Mouse (Mus musculus) lung, postnatal 0 days (tissue): Measurements from ENCODE around the gene Mlf1. TPM values are rescaled to one million over a fixed set of nuclear protein-coding genes. Genes with fewer than 3 reads are reported as not detected.
A peak's percentile ranks its signal among the peaks of the same experiment; 100 is the strongest.

Experiments
- ATAC-seq: fragments of 200-750 bp; cut with Nextera tagmentation; 2 replicates; pipeline ENCODE4 v1.8.0; 2017; ENCODE audit warnings: moderate library complexity
- DNase-seq: peaks from one replicate; pipeline ENCODE4 v3.0.0-alpha.2; 2016; ENCODE audit warnings: low spot score
- H3K27ac ChIP-seq: fragments of 300-500 bp; sonication (generic); 2 replicates; pipeline ENCODE4 v1.5.1; 2014; ENCODE audit warnings: antibody characterized with exemption, mild to moderate bottlenecking, low read length, mixed read lengths
- H3K27me3 ChIP-seq: fragments of 300-500 bp; sonication (generic); replicated peaks from 2 replicates; pipeline ENCODE4 v1.6.1; 2014; ENCODE audit warnings: low read length, mixed read lengths; ENCODE audit not compliant: insufficient read depth
- H3K36me3 ChIP-seq: fragments of 300-500 bp; sonication (generic); 2 replicates; pipeline ENCODE4 v1.6.1; 2014; ENCODE audit warnings: low read length, mixed read lengths; ENCODE audit not compliant: insufficient read depth
- H3K4me1 ChIP-seq: fragments of 300-500 bp; sonication (generic); 2 replicates; pipeline ENCODE4 v1.6.1; 2014; ENCODE audit warnings: antibody characterized with exemption, low read depth, low read length, mixed read lengths; ENCODE audit not compliant: insufficient read depth
- H3K4me2 ChIP-seq: fragments of 300-500 bp; sonication (generic); replicated peaks from 2 replicates; pipeline ENCODE4 v1.6.1; 2014; ENCODE audit warnings: low read depth, mild to moderate bottlenecking, low read length, moderate library complexity, mixed read lengths
- H3K4me3 ChIP-seq: fragments of 300-500 bp; sonication (generic); 2 replicates; pipeline ENCODE4 v1.5.1; 2014; ENCODE audit warnings: low read depth, low read length
- H3K9ac ChIP-seq: fragments of 300-500 bp; sonication (generic); replicated peaks from 2 replicates; pipeline ENCODE4 v1.6.1; 2014; ENCODE audit warnings: low read depth, mild to moderate bottlenecking
- H3K9me3 ChIP-seq: fragments of 300-500 bp; sonication (generic); 2 replicates; pipeline ENCODE4 v1.6.1; 2016; ENCODE audit warnings: low read length, mixed read lengths
- CTCF ChIP-seq: IDR thresholded peaks from 2 replicates; pipeline ENCODE4 v1.5.1; 2016; ENCODE audit warnings: antibody characterized with exemption, mild to moderate bottlenecking
- EP300 ChIP-seq: IDR thresholded peaks from 2 replicates; pipeline ENCODE4 v1.6.1; 2016; ENCODE audit warnings: antibody characterized with exemption, mild to moderate bottlenecking, control low read depth
- WGBS: fragments of 180-500 bp; shearing (Covaris S2); extraction: QIAGEN DNeasy Blood & Tissue Kit; methylation state at CpG from one replicate; pipeline ENCODE4 v1.1.7; 2014; 5-methylcytosine and 5-hydroxymethylcytosine counted together
- polyA plus RNA-seq: library from polyadenylated mRNA; unstranded; fragments of >200 nt; fragmentation: Nextera tagmentation; extraction: Ambion mirVana; gene quantifications from 2 replicates; pipeline ENCODE4 v1.2.1, GENCODE M21; 2015

Gene Mlf1
- polyA plus RNA-seq, 1 experiment from 2014 or later = 39.8 TPM

DNA sequence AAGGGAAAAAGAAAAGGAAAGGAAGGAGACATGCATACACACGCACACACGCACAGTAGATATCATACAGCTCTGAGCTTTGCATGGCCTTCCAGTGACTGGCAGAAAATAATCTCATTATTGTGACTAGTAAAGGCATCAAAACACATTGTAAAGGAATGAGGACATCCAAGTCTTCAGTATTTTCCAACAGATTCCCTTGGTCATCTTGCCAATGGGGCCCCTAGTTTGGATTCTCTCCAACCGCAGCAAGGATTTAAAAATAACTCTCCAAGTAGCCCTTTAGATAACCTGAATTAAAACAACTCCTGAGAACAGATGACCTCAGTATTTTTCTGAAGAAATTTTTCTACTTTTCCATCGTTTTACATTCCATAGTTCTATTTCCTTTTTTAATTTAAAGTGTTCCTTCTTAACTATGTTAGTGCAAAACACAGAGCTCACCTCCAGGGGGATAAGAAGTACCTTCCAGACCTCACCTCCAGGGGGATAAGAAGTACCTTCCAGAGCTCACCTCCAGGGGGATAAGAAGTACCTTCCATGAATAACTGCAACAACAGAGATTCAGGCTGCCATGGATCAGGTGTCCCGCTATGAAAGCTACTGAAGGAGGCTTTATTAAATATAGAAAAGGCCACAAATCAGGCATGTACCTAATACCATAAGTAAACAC, 4.4 kb upstream of the Mlf1 start:
- ATAC-seq (no peak), DNase-seq (no peak)
- H3K27ac ChIP-seq = no peak overlapping the region
- no peaks in the 10 kb centered on the region for H3K4me1 ChIP-seq
- no peak overlapping the region for H3K9ac ChIP-seq
- WGBS = 70% methylated on average over 5 of the region's 5 CpGs
- no peak overlapping the region for H3K4me2 ChIP-seq
- no peaks in the 10 kb centered on the region for H3K9me3 ChIP-seq
- no peaks in the 10 kb centered on the region for H3K36me3 ChIP-seq
- no peaks in the 10 kb centered on the region for H3K27me3 ChIP-seq
- TF ChIP-seq EP300 (no peak), CTCF (no peak)
- H3K4me3 ChIP-seq = no peak overlapping the region

DNA sequence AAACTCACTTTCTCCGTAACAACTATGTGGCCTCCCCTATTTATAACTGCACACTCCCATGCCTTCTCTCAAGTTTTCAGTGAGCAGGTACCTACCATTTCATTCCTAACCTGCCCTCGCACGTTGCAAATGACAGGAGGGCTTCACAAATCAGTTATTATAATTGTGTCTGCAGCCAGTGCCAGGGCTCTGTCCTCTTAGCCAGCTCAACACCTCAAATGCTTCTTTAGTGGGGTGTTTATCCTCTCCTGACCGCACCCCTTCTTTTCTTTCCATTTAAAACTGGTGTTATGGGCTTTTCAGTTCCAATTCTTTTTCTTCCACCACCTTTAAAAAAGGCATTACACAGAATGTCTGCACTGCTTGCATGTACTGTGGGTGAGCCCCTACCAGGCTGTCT, 1.7 kb upstream of the Mlf1 start:
- ATAC-seq (no peak), DNase-seq (no peak)
- no peaks in the 10 kb centered on the region for H3K9me3 ChIP-seq
- 67% methylated on average over 4 of the region's 4 CpGs for WGBS
- no peaks in the 10 kb centered on the region for H3K4me1 ChIP-seq
- TF ChIP-seq CTCF = no peak
- no peak for TF ChIP-seq EP300
- H3K27me3 ChIP-seq = no peaks in the 10 kb centered on the region
- H3K4me3 ChIP-seq = no peak overlapping the region
- H3K9ac ChIP-seq = no peak overlapping the region
- no peaks in the 10 kb centered on the region for H3K36me3 ChIP-seq
- no peak overlapping the region for H3K4me2 ChIP-seq
- no peak overlapping the region for H3K27ac ChIP-seq

DNA sequence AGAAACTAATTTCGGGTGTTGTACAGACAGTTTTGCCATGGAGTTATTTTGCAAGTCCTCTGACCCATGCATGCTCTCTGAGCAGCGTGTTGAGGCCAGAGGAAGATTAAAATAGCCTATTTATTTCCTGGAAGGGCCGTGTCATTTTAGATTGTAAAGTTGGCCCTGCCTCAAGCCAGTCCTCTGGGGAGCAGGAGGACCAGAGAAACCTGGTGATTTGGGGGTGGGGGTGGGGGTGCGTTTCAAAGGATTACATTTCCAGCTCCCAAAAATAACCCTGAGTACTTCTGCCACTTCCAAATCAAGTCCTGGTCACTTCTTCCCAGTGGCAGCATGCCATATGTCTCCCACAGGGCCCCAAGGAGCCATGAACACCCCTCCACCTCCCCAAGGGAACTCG, 1.1 kb upstream of the Mlf1 start:
- Histone ChIP-seq H3K4me3 (no peak overlapping the region), H3K9me3 (no peaks in the 10 kb centered on the region), H3K4me2 (no peak overlapping the region), H3K4me1 (no peaks in the 10 kb centered on the region), H3K27me3 (no peaks in the 10 kb centered on the region), H3K36me3 (no peaks in the 10 kb centered on the region), H3K9ac (no peak overlapping the region), H3K27ac (no peak overlapping the region)
- 40% methylated on average over 5 of the region's 5 CpGs for WGBS
- ATAC-seq (no peak), DNase-seq (peak; percentile 8)
- TF ChIP-seq CTCF = no peak
- no peak for TF ChIP-seq EP300

DNA sequence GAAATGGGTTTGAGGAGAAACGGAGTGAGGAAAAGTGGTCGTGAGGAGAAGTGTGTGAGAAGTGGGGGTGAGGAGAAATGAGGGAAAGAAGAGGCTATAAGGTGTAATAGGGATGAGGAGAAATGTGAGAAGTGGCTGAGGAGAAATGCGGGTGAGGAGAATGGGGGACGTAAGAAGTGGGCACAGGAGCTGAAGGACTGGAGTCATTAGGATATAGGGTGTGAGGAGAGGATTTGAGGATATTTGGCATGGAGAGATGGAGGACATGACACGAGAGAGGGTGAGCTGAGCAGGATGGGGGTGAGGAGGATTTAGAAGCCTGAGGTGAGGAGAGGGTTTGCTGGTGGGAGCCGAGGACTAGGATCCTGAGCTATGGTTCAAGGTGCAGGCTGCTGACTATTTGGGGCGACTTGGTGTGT, 472 bp downstream of the Mlf1 start:
- peak; percentile 16 for DNase-seq
- no peaks in the 10 kb centered on the region for H3K4me1 ChIP-seq
- ATAC-seq = peak; percentile 12; the same call in 1 of the 2 replicates
- no peaks in the 10 kb centered on the region for H3K9me3 ChIP-seq
- no peaks in the 10 kb centered on the region for H3K27me3 ChIP-seq
- no peak overlapping the region for H3K9ac ChIP-seq
- TF ChIP-seq CTCF (no peak), EP300 (no peak)
- H3K27ac ChIP-seq = no peak overlapping the region
- peak overlapping the region; percentile 62 for H3K4me2 ChIP-seq
- WGBS = 28% methylated on average over 7 of the region's 7 CpGs
- H3K4me3 ChIP-seq = peak overlapping the region; percentile 36
- no peaks in the 10 kb centered on the region for H3K36me3 ChIP-seq

DNA sequence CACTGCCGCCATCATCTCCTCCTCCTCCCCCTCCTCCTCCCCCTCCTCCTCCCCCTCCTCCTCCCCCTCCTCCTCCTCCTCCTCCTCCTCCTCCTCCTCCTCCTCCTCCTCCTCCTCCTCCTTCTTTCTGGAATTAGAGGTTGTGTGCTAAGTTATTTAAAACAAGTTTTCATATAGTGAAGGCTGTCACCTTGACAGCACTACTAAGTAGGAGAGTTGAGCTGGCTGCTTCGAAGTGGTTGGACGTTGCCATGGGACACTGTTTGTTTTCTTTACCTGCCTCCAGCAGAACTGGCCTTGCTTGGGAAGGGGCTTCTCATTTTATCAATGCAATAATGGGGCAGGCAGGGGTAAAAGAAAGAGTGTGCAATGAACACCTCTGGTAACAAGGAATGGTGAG, 1.2 kb downstream of the Mlf1 start, which contains the start of gene Gm17402:
Gene Gm17402 (minus strand): TSS at position 101 of the 400 bp plus-strand sequence.
- Histone ChIP-seq H3K9ac (no peak within 1 kb of the TSS), H3K27me3 (no peaks in the 10 kb centered on the region), H3K4me2 (peak within 1 kb of the TSS; percentile 62), H3K36me3 (no peaks in the 10 kb centered on the region), H3K4me3 (peak within 1 kb of the TSS; percentile 36), H3K9me3 (no peaks in the 10 kb centered on the region), H3K4me1 (no peaks in the 10 kb centered on the region), H3K27ac (no peak within 1 kb of the TSS)
- 24% methylated on average over 3 of the region's 3 CpGs for WGBS
- TF ChIP-seq EP300 (no peak), CTCF (no peak)
- no peak for ATAC-seq
- no peak for DNase-seq

DNA sequence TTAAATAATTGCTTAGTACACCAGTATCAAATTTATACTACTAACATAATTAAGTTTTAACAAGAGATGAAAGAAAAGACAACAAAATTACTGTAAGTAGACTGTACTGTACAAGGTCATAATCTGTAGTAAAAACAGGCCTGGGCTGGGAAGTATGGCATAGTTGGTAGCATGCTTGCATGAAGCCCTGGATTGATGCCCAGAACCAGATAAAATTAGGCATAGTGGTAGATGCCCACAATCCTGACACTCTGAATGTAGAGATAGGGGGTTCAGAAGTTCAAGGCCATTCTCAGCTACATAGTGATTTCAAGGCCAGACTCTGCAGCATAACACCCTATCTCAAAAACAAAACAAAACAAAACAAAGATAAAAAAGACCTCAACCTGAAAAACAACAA, 4.3 kb downstream of the Mlf1 start:
- H3K4me1 ChIP-seq = no peaks in the 10 kb centered on the region
- no peak overlapping the region for H3K4me2 ChIP-seq
- DNase-seq (no peak), ATAC-seq (no peak)
- no peak for TF ChIP-seq EP300
- no peak for TF ChIP-seq CTCF
- no peak overlapping the region for H3K4me3 ChIP-seq
- H3K36me3 ChIP-seq = no peaks in the 10 kb centered on the region
- H3K27ac ChIP-seq = no peak overlapping the region
- no peaks in the 10 kb centered on the region for H3K9me3 ChIP-seq
- H3K27me3 ChIP-seq = no peaks in the 10 kb centered on the region
- no peak overlapping the region for H3K9ac ChIP-seq
